Mouse (Mus musculus): ENCODE measurements around the gene Rundc3a. TPM values are rescaled to one million over a fixed set of nuclear protein-coding genes. Genes with fewer than 3 reads are reported as not detected.

The Rundc3a gene
- 43.5 and 51.4 TPM in 2 replicates for polyA plus RNA-seq (2021; fragmentation: Nextera tagmentation)
- long read RNA-seq, experiment 1, transcript Rundc3a-201 (11 exons, 2,046 nt): major isoform, 13 of 92 reads
- long read RNA-seq, experiment 1, transcript Rundc3a-208 (5 exons, 866 nt): minor isoform, 5 of 92 reads
- long read RNA-seq, experiment 1, transcript Rundc3a-202 (11 exons, 1,837 nt): minor isoform, 5 of 92 reads
- long read RNA-seq, experiment 1, partial matches to known transcripts: 58 of 92 reads
- long read RNA-seq, experiment 1, other reads (novel, unspliced or antisense): 6 of 92 reads
- long read RNA-seq, experiment 2, transcript Rundc3a-202 (11 exons, 1,837 nt): minor isoform, 8 of 115 reads
- long read RNA-seq, experiment 2, transcript Rundc3a-201 (11 exons, 2,046 nt): major isoform, 63 of 115 reads
- long read RNA-seq, experiment 2, partial matches to known transcripts: 18 of 115 reads
- long read RNA-seq, experiment 2, other reads (novel, unspliced or antisense): 22 of 115 reads

GRCm38 (mm10) chr11:102393238-102393634 lies at the start of gene Rundc3a:
Rundc3a (plus strand) TSS chr11:102393403.

DNA sequence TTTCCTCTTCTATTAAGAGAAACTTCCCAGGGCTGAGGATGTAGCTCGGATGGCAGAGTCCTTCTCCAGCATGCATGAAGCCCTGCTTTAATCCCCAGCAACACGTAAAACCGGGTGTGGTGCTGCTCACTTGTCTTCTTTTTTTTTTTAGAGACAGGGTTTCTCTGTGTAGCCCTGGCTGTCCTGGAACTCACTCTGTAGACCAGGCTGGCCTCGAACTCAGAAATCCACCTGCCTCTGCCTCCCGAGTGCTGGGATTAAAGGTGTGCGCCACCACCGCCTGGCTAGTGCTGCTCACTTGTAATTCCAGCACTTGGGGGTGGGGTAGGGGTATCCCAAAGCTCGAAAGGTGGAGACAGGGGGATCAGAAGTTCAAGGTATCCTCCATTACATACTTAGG lies 27.1 kb upstream of the Rundc3a start, which contains the start of gene Slc4a1:
TSS of gene Slc4a1 (minus strand) at position 101 of the 400 bp plus-strand sequence.

DNA sequence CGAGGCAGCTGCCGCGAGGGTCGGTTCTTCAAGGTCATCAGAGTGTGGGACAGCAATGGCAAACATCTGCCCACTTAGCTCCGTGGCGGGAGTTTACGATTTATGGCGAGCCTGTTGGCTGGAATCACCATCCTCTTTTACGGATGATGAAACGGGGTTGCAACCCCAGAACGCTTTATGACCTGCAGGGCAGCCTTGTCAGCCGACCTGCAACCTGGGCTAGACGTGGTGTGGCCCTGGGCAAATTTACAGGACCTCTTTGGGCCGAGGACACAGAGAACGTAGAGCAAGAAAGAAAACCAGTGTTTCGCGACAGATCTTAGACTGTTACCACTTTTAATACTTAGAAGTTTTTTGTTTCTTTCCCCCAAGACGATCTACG lies 14.6 kb downstream of the Rundc3a start, which contains the start of gene Slc25a39:
TSS of gene Slc25a39 (minus strand) at position 113 of the 382 bp plus-strand sequence.

GRCm38 (mm10) chr11:102430121-102431017 lies 37.2 kb downstream of the Rundc3a start, which contains the start of gene Grn:
Grn (plus strand) TSS chr11:102430315.

DNA sequence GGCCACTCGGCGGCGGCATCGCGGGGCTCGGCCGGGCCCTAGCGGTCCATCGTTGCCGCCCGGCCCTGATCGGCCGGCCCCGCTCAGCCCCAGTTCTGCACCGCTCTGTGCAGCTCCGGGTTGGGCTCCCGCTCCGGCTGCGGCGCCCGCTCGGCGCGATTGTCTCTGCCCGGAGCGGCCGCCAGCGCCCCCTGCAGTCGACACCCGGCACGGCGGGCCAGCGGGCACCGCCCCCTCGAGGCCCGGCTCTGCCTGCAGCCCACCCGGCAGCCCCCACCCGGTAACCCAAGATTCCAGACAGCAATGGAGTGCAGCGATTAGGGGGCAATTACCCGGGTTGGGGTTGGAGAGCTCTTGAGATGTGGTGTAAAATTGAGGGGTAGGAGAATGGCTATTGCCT lies 54.3 kb downstream of the Rundc3a start, which contains the start of gene Fam171a2:
TSS of gene Fam171a2 (minus strand) at position 186 of the 400 bp plus-strand sequence.

Small RNA genes within 50 kb of the gene (microRNA-seq; reads per million reads assigned to microRNA genes)
- gene Mir6930: 0.64 reads per million

Other genes starting within 250 kb of the Rundc3a start
- gene Nags, start 247.9 kb upstream of the Rundc3a start, polyA plus RNA-seq (2021; fragmentation: Nextera tagmentation): not detected in 2 replicates
- 47.2 and 48.5 TPM in 2 replicates for gene Tmem101, start 237.0 kb upstream of the Rundc3a start, polyA plus RNA-seq (2021; fragmentation: Nextera tagmentation)
- 107 and 134 TPM in 2 replicates for gene Lsm12, start 208.1 kb upstream of the Rundc3a start, polyA plus RNA-seq (2021; fragmentation: Nextera tagmentation)
- gene G6pc3, start 203.8 kb upstream of the Rundc3a start, polyA plus RNA-seq (2021; fragmentation: Nextera tagmentation): 29.6 and 35.3 TPM in 2 replicates
- 47.2 and 53.7 TPM in 2 replicates for gene Hdac5, start 163.2 kb upstream of the Rundc3a start, polyA plus RNA-seq (2021; fragmentation: Nextera tagmentation)
- 0.78 and 0.94 TPM in 2 replicates for gene BC030867, start 144.5 kb upstream of the Rundc3a start, polyA plus RNA-seq (2021; fragmentation: Nextera tagmentation)
- gene Asb16, start 124.7 kb upstream of the Rundc3a start, polyA plus RNA-seq (2021; fragmentation: Nextera tagmentation): 0.85 and 1.0 TPM in 2 replicates
- 78.0 and 93.2 TPM in 2 replicates for gene Tmub2, start 108.5 kb upstream of the Rundc3a start, polyA plus RNA-seq (2021; fragmentation: Nextera tagmentation)
- 7.8 and 8.8 TPM in 2 replicates for gene Atxn7l3, start 96.8 kb upstream of the Rundc3a start, polyA plus RNA-seq (2021; fragmentation: Nextera tagmentation)
- 40.1 and 42.9 TPM in 2 replicates for gene Ubtf, start 73.7 kb upstream of the Rundc3a start, polyA plus RNA-seq (2021; fragmentation: Nextera tagmentation)
- gene Slc4a1, start 27.2 kb upstream of the Rundc3a start, polyA plus RNA-seq (2021; fragmentation: Nextera tagmentation): not detected in 2 replicates
- gene Slc25a39, start 14.5 kb downstream of the Rundc3a start, polyA plus RNA-seq (2021; fragmentation: Nextera tagmentation): 150 and 172 TPM in 2 replicates
- 48.7 and 49.4 TPM in 2 replicates for gene Grn, start 36.9 kb downstream of the Rundc3a start, polyA plus RNA-seq (2021; fragmentation: Nextera tagmentation)
- gene Fam171a2, start 54.3 kb downstream of the Rundc3a start, polyA plus RNA-seq (2021; fragmentation: Nextera tagmentation): 1.1 and 2.2 TPM in 2 replicates
- 3.1 and 3.8 TPM in 2 replicates for gene Itga2b, start 76.7 kb downstream of the Rundc3a start, polyA plus RNA-seq (2021; fragmentation: Nextera tagmentation)
- gene Gpatch8, start 163.0 kb downstream of the Rundc3a start, polyA plus RNA-seq (2021; fragmentation: Nextera tagmentation): 25.4 and 27.5 TPM in 2 replicates
- 4.4 and 8.1 TPM in 2 replicates for gene Gm11627, start 186.1 kb downstream of the Rundc3a start, polyA plus RNA-seq (2021; fragmentation: Nextera tagmentation)
- gene Fzd2, start 211.0 kb downstream of the Rundc3a start, polyA plus RNA-seq (2021; fragmentation: Nextera tagmentation): 0.64 and 1.2 TPM in 2 replicates

All from layer of hippocampus, adult 6 months (tissue).